Mouse (Mus musculus): ENCODE measurements around the gene Rrm2.

Rrm2 gene

DNA sequence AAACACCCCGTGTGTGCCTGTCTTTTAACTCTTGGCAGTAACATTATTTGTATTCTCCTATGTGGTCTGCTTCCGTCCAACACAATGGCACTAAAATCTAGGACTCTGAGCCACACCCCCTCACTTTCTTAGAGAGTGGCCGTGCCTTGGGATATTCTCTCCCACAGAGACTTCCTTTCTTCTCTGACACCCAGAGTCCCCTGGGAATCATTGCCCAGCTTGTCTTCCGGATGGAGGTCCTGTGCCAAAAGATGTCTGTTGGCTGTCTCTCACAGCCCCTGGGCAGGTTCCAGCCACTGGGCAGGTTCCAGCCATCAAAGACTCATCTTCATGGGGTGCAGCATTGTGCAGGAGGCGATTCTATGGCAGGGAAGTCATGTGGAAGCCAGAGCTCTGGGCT, 46.7 kb downstream of the Rrm2 start:
- no peak for DNase-seq

- no peak for DNase-seq
Measured at GRCm38 (mm10) chr12:24755471-24755870, 47.4 kb downstream of the Rrm2 start.

DNA sequence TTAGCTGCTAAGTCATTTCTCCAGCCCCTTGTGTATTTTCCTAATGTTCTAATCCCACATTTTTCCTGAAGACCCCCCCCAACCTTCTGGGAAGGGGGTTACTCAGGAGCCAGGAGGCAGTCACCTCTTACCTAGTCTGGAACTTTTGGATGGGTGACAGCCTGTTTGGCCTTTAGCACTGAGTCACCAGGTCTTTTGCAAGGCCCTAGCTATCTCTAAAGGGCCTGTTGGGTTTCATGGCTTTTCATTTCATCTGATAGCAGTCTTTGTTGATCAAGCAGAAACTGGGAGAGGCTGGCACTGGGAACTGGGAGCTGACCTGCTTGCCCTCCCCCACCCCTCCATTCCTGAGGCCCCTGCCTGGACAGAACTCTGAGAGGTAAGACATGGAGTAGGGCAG, 49.3 kb downstream of the Rrm2 start:
- no peak for DNase-seq

DNA sequence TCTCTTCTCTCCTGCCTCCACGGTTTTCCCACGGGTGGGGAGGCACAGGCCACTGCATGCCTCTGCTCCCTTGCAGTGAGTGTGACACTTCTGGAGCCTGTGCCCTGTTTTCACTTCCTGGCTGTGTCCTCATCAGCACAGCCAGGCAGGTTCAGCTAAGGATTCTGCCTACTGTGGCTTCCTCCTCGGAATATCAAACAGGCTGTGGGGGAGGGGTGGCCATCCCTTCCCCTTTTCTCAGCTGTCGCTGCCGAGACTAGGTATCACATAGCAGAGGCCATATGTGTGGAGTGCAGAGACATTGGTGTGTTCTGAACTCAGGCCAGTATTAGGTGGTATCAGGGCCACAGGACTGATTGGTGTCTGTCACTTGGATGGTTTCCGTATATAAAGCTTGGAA, 50.3 kb downstream of the Rrm2 start:
- peak; percentile 47 for DNase-seq

DNA sequence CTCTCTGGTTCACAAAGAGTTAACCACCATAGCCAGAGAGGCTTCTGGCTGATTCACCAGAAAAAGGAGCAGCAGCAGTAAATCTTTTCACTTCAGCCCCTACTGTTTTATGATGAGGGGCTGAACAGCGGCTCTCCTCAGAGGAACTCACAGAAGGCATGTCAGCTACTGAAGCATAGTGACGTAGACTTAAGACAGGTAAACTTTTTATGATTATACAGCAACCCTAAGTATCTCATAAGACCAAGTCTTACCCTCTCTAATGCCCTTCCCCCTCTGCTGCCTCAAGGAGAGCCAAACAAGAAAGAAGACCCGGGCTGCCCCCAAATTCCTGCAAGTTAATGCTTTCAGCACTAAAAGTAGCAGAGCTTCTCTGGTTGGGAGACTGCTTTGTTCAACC, 54.2 kb downstream of the Rrm2 start:
- no peak for DNase-seq

Measured in thymus, postnatal 4 days (tissue).